Mouse (Mus musculus) liver, embryonic 14.5 days (tissue): ENCODE data around the gene Kdm2b.

ENCODE experiments used
- CTCF ChIP-seq: IDR thresholded peaks from 2 replicates; pipeline ENCODE4 v1.5.1; 2016; ENCODE audit warnings: antibody characterized with exemption, low read depth, control low read depth
- EP300 ChIP-seq: IDR thresholded peaks from 2 replicates; pipeline ENCODE4 v1.6.1; 2016; ENCODE audit warnings: antibody characterized with exemption, low read depth

DNA sequence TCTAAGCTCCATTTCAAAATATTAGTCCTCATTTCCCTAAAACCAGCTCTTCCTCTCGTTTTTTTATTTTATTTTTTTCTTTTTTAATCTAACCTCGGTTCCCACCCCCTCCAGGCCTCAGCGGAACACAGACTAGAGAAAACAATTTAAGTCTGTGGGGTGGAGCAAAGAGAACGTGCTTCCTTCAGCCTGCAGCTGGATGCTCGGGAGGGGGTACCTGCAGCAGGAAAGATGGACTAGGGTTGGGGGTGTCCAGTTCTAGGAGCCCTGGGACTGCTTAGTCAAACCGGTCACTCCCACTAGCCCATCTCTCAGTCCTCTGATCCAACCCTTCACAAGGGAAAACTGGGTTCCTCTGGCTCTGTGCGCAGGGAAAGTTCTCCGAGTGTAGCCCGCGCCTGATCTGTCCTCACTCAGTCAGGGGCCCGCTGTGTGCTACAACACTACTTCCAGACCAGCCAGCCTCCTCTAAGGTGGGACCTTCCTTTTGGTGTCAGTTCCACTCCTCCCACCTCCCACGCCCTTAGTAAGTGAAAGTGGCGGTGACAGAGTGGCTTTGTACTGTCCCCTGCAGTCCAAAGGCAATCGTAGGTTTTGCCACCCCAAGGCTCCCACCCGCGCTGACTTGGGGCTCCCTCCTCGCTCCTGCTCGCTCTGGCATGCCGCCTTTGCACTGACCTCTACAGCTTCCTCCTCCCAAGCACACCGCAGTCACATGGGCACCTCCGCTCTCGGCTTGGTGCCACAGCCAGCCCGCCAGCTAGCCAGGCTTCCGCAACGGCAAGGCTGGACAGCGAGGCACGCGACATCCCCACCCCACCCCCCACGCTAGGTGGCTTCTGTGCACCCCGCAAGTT lies 38.3 kb downstream of the Kdm2b start:
- TF ChIP-seq CTCF = no peak; the same call in 1 of the 2 replicates
- TF ChIP-seq EP300 = no peak
